Mouse (Mus musculus) bone marrow macrophage, adult 2 months (primary cell): ENCODE measurements at regions not wholly inside any gene's neighbourhood (a gene's known extent, or its start where the extent isn't known, plus 50 kb on each side); places are given as distances from the start of the nearest gene placed in this dataset.

ENCODE experiments used
- CTCF ChIP-seq: IDR thresholded peaks from 2 replicates; pipeline ENCODE4 v1.5.1; 2012; ENCODE audit warnings: low read depth, mild to moderate bottlenecking, low read length, moderate library complexity
- POLR2A ChIP-seq: IDR thresholded peaks from 2 replicates; pipeline ENCODE4 v1.6.1; 2012; ENCODE audit warnings: mild to moderate bottlenecking, low read depth, low read length, borderline replicate concordance

- TF ChIP-seq CTCF (no peak), POLR2A (no peak)
Measured at GRCm38 (mm10) chr1:191486766-191487165, 83.7 kb upstream of the Ppp2r5a start.
